Mouse (Mus musculus) small intestine, adult 2 months (tissue): ENCODE results near the gene Dnaaf5. TPM values are rescaled to one million over a fixed set of nuclear protein-coding genes. Genes with fewer than 3 reads are reported as not detected.

Experiments used
- H3K27ac ChIP-seq: fragments of 200-500 bp; 2 replicates; pipeline ENCODE4 v1.5.1; 2012; ENCODE audit warnings: low read depth, low read length, control low read depth, inconsistent platforms; ENCODE audit not compliant: insufficient read depth
- H3K27me3 ChIP-seq: fragments of 200-500 bp; 2 replicates; pipeline ENCODE4 v1.6.1; 2012; ENCODE audit warnings: mild to moderate bottlenecking, moderate library complexity, low read length, inconsistent platforms; ENCODE audit not compliant: control insufficient read depth, insufficient read depth
- H3K36me3 ChIP-seq: fragments of 200-500 bp; 2 replicates; pipeline ENCODE4 v1.6.1; 2012; ENCODE audit warnings: mild to moderate bottlenecking, low read length, control low read depth, inconsistent platforms; ENCODE audit not compliant: control insufficient read depth, insufficient read depth
- H3K4me1 ChIP-seq: fragments of 200-500 bp; 2 replicates; pipeline ENCODE4 v1.6.1; 2012; ENCODE audit warnings: low read length, inconsistent platforms, mixed read lengths; ENCODE audit not compliant: control insufficient read depth, insufficient read depth, insufficient read length
- H3K4me3 ChIP-seq: fragments of 200-500 bp; 2 replicates; pipeline ENCODE4 v1.5.1; 2012; ENCODE audit warnings: low read depth, mild to moderate bottlenecking, control low read depth, inconsistent platforms, low read length, moderate library complexity
- CTCF ChIP-seq: fragments of 200-500 bp; IDR thresholded peaks from 2 replicates; pipeline ENCODE4 v1.5.1; 2012; ENCODE audit warnings: low read depth, mild to moderate bottlenecking, control low read depth, inconsistent platforms, low read length, moderate library complexity, mixed read lengths; ENCODE audit not compliant: insufficient replicate concordance, insufficient read length; ENCODE audit errors: extremely low read depth
- POLR2A ChIP-seq: fragments of 200-500 bp; IDR thresholded peaks from 2 replicates; pipeline ENCODE4 v1.6.1; 2012; ENCODE audit warnings: low read depth, mild to moderate bottlenecking, control low read depth, inconsistent platforms, low read length, moderate library complexity
- WGBS: fragments of 180-500 bp; shearing (Covaris S2); methylation state at CpG from one replicate; pipeline ENCODE4 v1.1.7; 2018; 5-methylcytosine and 5-hydroxymethylcytosine counted together
- polyA plus RNA-seq: library from polyadenylated mRNA; depleted of rRNA; stranded (reverse); fragments of >200 nt; gene quantifications from 2 replicates; pipeline ENCODE4 v1.2.3, GENCODE M21; 2012

Gene Dnaaf5
- polyA plus RNA-seq, 1 experiment: 16.4 TPM

DNA sequence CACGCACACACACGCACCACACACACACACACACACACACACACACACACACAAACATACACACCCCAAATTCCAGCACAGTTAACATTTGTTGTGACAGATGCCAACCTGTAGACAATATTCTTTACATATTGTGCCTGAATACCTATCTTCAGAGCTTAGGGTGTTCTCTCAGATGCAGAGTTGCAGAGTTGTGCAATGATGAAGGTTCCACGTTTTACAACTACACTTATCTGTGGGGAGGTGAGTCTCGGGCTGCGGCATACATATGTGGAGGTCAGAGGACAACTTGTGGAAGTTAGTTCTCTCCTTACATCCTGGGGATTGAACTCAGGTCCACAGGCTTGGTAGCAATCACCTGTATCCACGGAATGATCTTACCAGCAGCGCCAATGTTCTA lies 34.5 kb upstream of the Dnaaf5 start:
- Histone ChIP-seq H3K27me3 (no peaks in the 10 kb centered on the region), H3K4me1 (no peaks in the 10 kb centered on the region), H3K27ac (no peak overlapping the region), H3K4me3 (no peak overlapping the region), H3K36me3 (no peaks in the 10 kb centered on the region)
- no peak for TF ChIP-seq CTCF
- TF ChIP-seq POLR2A: no peak
- WGBS: 63% methylated on average over 7 of the region's 7 CpGs

DNA sequence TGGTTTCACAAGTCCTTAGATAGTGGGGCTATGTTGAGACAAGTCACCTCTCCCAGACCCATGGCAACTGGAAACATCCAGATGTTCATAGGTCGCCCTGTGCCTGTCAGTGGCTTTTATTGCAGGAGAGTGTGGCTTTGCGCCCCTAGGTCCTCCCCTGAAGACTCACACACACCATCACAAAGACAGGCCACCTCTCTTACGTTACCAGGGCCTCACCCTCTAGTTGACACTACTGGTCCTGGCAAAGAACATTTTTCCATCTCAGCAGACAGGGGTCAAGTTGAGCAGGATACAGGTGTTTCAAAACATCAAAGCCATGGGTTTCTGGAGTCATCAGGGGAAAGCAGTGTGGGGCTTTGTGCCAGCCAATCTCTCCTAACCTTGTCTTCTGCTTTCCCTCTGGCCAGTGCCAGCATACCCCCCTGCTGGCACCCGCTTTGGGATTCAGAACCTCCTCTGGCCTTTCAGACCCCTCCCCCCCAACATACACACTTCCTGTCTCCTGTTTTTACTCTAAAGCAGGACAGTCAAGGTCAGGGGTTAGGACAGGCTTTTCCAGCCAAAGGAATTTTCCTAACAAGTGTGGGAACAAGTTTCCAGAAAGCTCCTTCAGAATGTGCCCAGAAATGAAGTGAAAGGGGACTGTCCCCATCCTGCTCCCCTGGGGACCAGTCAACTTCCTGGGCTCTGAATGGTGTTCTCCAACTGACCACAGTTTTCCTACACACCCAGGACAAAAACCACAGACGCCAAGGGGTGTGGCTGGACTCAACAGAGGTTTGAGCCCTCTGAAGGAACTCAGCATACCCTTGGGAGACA lies 31.7 kb upstream of the Dnaaf5 start:
- Histone ChIP-seq H3K4me3 (no peak overlapping the region), H3K27ac (peak overlapping the region; percentile 0; the same call in 1 of the 2 replicates), H3K27me3 (peaks cover 4% of the 10 kb centered on the region; the same call in 1 of the 2 replicates), H3K4me1 (no peaks in the 10 kb centered on the region), H3K36me3 (no peaks in the 10 kb centered on the region)
- WGBS: 61% methylated on average over 5 of the region's 5 CpGs
- TF ChIP-seq CTCF: no peak
- TF ChIP-seq POLR2A: no peak

DNA sequence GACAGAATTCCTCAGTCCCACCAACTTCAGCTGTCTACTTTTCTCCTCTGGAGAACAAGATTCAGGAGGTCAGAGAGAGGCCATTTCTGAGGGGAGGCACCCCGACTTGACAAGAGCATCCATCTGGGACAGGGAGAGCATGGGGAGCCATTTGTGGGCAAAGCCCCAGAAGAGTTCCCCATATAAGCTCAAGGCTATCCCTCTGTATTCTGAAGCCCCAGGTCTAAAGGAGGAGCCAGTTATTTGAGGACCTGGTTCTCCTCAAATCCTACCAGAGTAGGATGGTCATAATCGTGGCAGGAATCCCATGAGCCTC lies 31.1 kb upstream of the Dnaaf5 start:
- Histone ChIP-seq H3K36me3 (no peaks in the 10 kb centered on the region), H3K27me3 (peaks cover 4% of the 10 kb centered on the region; the same call in 1 of the 2 replicates), H3K4me3 (no peak overlapping the region), H3K4me1 (no peaks in the 10 kb centered on the region), H3K27ac (no peak overlapping the region)
- WGBS: 66% methylated on average over 2 of the region's 2 CpGs
- TF ChIP-seq CTCF (no peak), POLR2A (no peak)

DNA sequence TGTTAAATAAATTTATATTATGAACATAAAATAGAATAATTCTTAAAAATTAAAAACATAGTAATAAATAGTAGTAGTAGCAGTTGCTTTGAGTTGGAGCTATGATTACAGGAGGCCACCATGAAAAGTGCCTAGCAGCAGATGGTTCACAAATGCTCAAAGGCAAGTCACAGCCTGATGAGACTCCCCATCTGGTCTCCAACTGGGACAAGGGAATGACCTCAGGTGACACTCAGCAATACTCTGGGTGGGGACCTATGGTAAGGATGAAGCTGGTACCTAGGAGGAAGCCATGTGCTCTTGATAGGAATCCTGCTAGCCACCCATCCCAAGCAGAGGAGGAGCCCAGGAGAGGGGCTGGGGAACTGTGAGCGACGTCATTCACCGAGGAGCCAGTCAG lies 24.3 kb upstream of the Dnaaf5 start:
- 87% methylated on average over 3 of the region's 3 CpGs for WGBS
- Histone ChIP-seq H3K36me3 (no peaks in the 10 kb centered on the region), H3K4me1 (peaks cover 9% of the 10 kb centered on the region)

DNA sequence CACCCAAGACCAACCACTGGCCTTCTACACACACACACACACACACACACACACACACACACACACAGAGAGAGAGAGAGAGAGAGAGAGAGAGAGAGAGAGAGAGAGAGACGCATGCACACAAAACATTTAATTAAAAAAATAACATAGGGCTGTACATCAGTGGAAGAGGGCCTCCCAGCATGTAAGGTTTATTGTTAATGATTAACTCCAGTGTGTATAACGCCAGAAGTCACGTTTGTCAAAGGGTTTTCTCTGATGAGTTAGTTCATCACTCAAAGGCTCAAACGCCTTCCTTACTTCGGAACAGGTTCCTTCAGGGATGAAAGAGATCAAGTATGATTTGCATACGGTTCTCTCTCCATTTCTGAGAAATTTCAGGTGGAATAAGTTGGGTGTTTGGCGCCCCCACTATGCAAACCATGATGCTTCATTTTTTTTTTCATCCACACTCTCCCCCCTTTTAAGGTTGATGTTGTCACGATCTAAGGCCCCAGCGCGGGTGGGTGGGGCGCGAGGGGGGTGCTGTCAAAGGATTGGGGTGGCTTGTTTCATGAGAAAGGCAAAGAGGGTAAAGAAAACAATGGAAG lies 21.5 kb upstream of the Dnaaf5 start:
- Histone ChIP-seq H3K27me3 (peaks cover 13% of the 10 kb centered on the region), H3K27ac (no peak overlapping the region), H3K4me1 (peaks cover 9% of the 10 kb centered on the region), H3K36me3 (no peaks in the 10 kb centered on the region), H3K4me3 (peak overlapping the region; percentile 49; the same call in 1 of the 2 replicates)
- TF ChIP-seq CTCF (no peak), POLR2A (no peak)
- WGBS: 24% methylated on average over 12 of the region's 12 CpGs

More for the DNA sequence above, 24.3 kb upstream of the Dnaaf5 start:
- TF ChIP-seq POLR2A (no peak), CTCF (no peak)
- H3K27me3 ChIP-seq: peaks cover 17% of the 10 kb centered on the region
- no peak overlapping the region for H3K4me3 ChIP-seq
- no peak overlapping the region for H3K27ac ChIP-seq

DNA sequence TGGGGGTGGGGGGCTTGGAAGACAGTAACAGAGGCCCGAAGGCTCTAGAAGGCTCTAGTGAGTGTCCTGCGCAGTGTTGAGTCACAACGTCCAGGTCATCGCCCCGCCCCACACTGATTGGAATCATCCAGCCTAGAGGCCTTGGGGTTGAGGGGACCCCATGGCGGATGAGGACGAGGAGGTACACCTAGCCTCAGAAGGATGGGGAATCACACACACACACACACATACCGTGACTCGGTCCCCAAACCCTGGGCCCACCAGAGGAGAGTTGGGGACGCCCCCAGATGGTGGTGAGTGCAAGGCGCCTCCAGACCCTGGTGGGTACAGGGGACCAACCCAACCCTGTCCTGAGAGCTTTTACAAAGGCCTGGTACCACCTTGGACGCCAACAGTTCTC lies 20.9 kb upstream of the Dnaaf5 start:
- TF ChIP-seq POLR2A: no peak
- TF ChIP-seq CTCF: no peak
- 12% methylated on average over 12 of the region's 12 CpGs for WGBS
- Histone ChIP-seq H3K36me3 (no peaks in the 10 kb centered on the region), H3K27me3 (peaks cover 13% of the 10 kb centered on the region), H3K4me1 (peaks cover 9% of the 10 kb centered on the region), H3K27ac (no peak overlapping the region), H3K4me3 (peak overlapping the region; percentile 49)

DNA sequence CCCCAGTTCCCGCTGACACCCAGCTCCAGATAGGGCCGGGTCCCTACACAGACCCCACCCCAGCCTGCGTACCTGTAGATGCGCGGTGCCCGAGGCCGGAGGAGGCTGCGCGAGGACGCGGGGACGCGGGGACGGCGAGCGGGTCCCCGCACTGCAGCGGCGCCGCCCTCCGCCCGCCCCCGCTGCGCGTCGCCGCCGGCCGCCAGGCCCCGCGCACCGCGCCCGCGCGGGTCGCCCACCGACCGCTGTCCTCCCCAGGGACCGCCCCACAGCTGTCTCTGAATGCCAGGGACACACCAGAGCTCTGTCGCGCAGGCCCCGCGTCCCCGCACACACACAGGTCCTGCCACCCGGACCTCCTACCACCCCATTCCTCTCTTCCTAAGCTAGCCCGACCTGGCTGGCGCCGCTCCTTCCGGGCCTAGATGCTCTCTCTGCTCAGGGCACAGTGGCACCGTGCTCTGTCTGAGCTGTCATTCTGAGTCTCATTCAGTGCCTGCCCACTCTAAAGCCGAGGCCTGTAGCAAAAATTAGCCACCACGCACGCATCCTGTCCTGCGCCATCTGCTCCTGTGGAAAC lies 20.4 kb upstream of the Dnaaf5 start:
- peaks cover 13% of the 10 kb centered on the region for H3K27me3 ChIP-seq
- H3K4me3 ChIP-seq: peak overlapping the region; percentile 49
- no peaks in the 10 kb centered on the region for H3K36me3 ChIP-seq
- TF ChIP-seq CTCF (no peak), POLR2A (no peak)
- H3K27ac ChIP-seq: no peak overlapping the region
- WGBS: 6% methylated on average over 55 of the region's 55 CpGs
- peaks cover 9% of the 10 kb centered on the region for H3K4me1 ChIP-seq
